Mouse (Mus musculus): ENCODE results near the gene Mei1. TPM values are rescaled to one million over a fixed set of nuclear protein-coding genes. Genes with fewer than 3 reads are reported as not detected.

Gene Mei1
- polyA plus RNA-seq, 1 experiment from 2014 or later = not detected

- no peaks in the 10 kb centered on the region for H3K27me3 ChIP-seq
- no peak overlapping the region for H3K27ac ChIP-seq (replicated peaks)
- peaks cover 27% of the 10 kb centered on the region for H3K36me3 ChIP-seq
- ATAC-seq (replicated peaks) = no peak
- H3K4me2 ChIP-seq (replicated peaks) = no peak overlapping the region
- no peak overlapping the region for H3K9ac ChIP-seq (replicated peaks)
- H3K4me1 ChIP-seq = peaks cover 28% of the 10 kb centered on the region
- H3K9me3 ChIP-seq = no peaks in the 10 kb centered on the region
- no peak overlapping the region for H3K4me3 ChIP-seq
- 71% methylated on average over 23 of the region's 23 CpGs for WGBS
Measured at GRCm38 (mm10) chr15:82167201-82168168, 97.7 kb downstream of the Mei1 start.

GRCm38 (mm10) chr15:82169671-82170070 lies 99.9 kb downstream of the Mei1 start:
- no peaks in the 10 kb centered on the region for H3K27me3 ChIP-seq
- WGBS = 87% methylated on average over 5 of the region's 5 CpGs
- no peak for ATAC-seq (replicated peaks)

GRCm38 (mm10) chr15:82170437-82171377 lies 100.9 kb downstream of the Mei1 start:
- no peak overlapping the region for H3K4me2 ChIP-seq (replicated peaks)
- no peak for ATAC-seq (replicated peaks)
- no peaks in the 10 kb centered on the region for H3K9me3 ChIP-seq
- H3K4me3 ChIP-seq = no peak overlapping the region
- H3K4me1 ChIP-seq = peaks cover 15% of the 10 kb centered on the region
- H3K9ac ChIP-seq (replicated peaks) = no peak overlapping the region
- peaks cover 56% of the 10 kb centered on the region for H3K36me3 ChIP-seq
- no peak overlapping the region for H3K27ac ChIP-seq (replicated peaks)
- 87% methylated on average over 36 of the region's 36 CpGs for WGBS
- no peaks in the 10 kb centered on the region for H3K27me3 ChIP-seq

More at GRCm38 (mm10) chr15:82169671-82170070, 99.9 kb downstream of the Mei1 start:
- peaks cover 19% of the 10 kb centered on the region for H3K4me1 ChIP-seq
- H3K9ac ChIP-seq (replicated peaks) = no peak overlapping the region
- no peak overlapping the region for H3K4me3 ChIP-seq
- no peak overlapping the region for H3K27ac ChIP-seq (replicated peaks)
- no peaks in the 10 kb centered on the region for H3K9me3 ChIP-seq
- H3K4me2 ChIP-seq (replicated peaks) = no peak overlapping the region
- H3K36me3 ChIP-seq = peaks cover 46% of the 10 kb centered on the region

GRCm38 (mm10) chr15:82172648-82173047 lies 102.9 kb downstream of the Mei1 start:
- no peaks in the 10 kb centered on the region for H3K27me3 ChIP-seq
- no peak overlapping the region for H3K4me2 ChIP-seq (replicated peaks)
- H3K9ac ChIP-seq (replicated peaks) = no peak overlapping the region
- H3K4me3 ChIP-seq = no peak overlapping the region
- H3K9me3 ChIP-seq = no peaks in the 10 kb centered on the region
- no peak overlapping the region for H3K27ac ChIP-seq (replicated peaks)
- H3K36me3 ChIP-seq = peaks cover 74% of the 10 kb centered on the region
- ATAC-seq (replicated peaks) = no peak
- H3K4me1 ChIP-seq = no peaks in the 10 kb centered on the region
- 72% methylated on average over 8 of the region's 8 CpGs for WGBS

GRCm38 (mm10) chr15:82175091-82175490 lies 105.3 kb downstream of the Mei1 start:
- H3K4me1 ChIP-seq = no peaks in the 10 kb centered on the region
- H3K27ac ChIP-seq (replicated peaks) = no peak overlapping the region
- H3K9me3 ChIP-seq = no peaks in the 10 kb centered on the region
- H3K36me3 ChIP-seq = peaks cover 94% of the 10 kb centered on the region
- H3K4me2 ChIP-seq (replicated peaks) = no peak overlapping the region
- no peak overlapping the region for H3K4me3 ChIP-seq
- H3K27me3 ChIP-seq = no peaks in the 10 kb centered on the region
- WGBS = 95% methylated on average over 9 of the region's 9 CpGs
- H3K9ac ChIP-seq (replicated peaks) = no peak overlapping the region
- no peak for ATAC-seq (replicated peaks)

Other genes with a start within 250 kb of the Mei1 start
- gene Tob2, start 211.2 kb upstream of the Mei1 start, polyA plus RNA-seq (2015; fragmentation: Nextera tagmentation; extraction: Ambion mirVana) = 20.2 and 21.1 TPM in 2 replicates
- 124 and 128 TPM in 2 replicates for gene Phf5a, start 198.1 kb upstream of the Mei1 start, polyA plus RNA-seq (2015; fragmentation: Nextera tagmentation; extraction: Ambion mirVana)
- 243 and 244 TPM in 2 replicates for gene Aco2, start 197.7 kb upstream of the Mei1 start, polyA plus RNA-seq (2015; fragmentation: Nextera tagmentation; extraction: Ambion mirVana)
- 89.8 and 91.2 TPM in 2 replicates for gene Polr3h, start 143.8 kb upstream of the Mei1 start, polyA plus RNA-seq (2015; fragmentation: Nextera tagmentation; extraction: Ambion mirVana)
- gene Csdc2, start 133.2 kb upstream of the Mei1 start, polyA plus RNA-seq (2015; fragmentation: Nextera tagmentation; extraction: Ambion mirVana) = 130 and 133 TPM in 2 replicates
- gene Pmm1, start 109.1 kb upstream of the Mei1 start, polyA plus RNA-seq (2015; fragmentation: Nextera tagmentation; extraction: Ambion mirVana) = 82.5 and 84.5 TPM in 2 replicates
- gene 1700029P11Rik, start 89.5 kb upstream of the Mei1 start, polyA plus RNA-seq (2015; fragmentation: Nextera tagmentation; extraction: Ambion mirVana) = not detected in 2 replicates
- 58.9 and 59.5 TPM in 2 replicates for gene Xrcc6, start 82.2 kb upstream of the Mei1 start, polyA plus RNA-seq (2015; fragmentation: Nextera tagmentation; extraction: Ambion mirVana)
- gene Desi1, start 36.1 kb upstream of the Mei1 start, polyA plus RNA-seq (2015; fragmentation: Nextera tagmentation; extraction: Ambion mirVana) = 42.3 and 44.7 TPM in 2 replicates
- 258 and 264 TPM in 2 replicates for gene Snu13, start 22.4 kb upstream of the Mei1 start, polyA plus RNA-seq (2015; fragmentation: Nextera tagmentation; extraction: Ambion mirVana)
- gene 4930407I10Rik, start 10.8 kb upstream of the Mei1 start, polyA plus RNA-seq (2015; fragmentation: Nextera tagmentation; extraction: Ambion mirVana) = not detected in 2 replicates
- gene Ccdc134, start 57.9 kb downstream of the Mei1 start, polyA plus RNA-seq (2015; fragmentation: Nextera tagmentation; extraction: Ambion mirVana) = 17.7 and 18.4 TPM in 2 replicates
- gene Srebf2, start 77.2 kb downstream of the Mei1 start, polyA plus RNA-seq (2015; fragmentation: Nextera tagmentation; extraction: Ambion mirVana) = 223 and 225 TPM in 2 replicates
- 0.27 and 0.69 TPM in 2 replicates for gene Shisa8, start 142.8 kb downstream of the Mei1 start, polyA plus RNA-seq (2015; fragmentation: Nextera tagmentation; extraction: Ambion mirVana)
- 0.11 and 0.37 TPM in 2 replicates for gene Tnfrsf13c, start 154.4 kb downstream of the Mei1 start, polyA plus RNA-seq (2015; fragmentation: Nextera tagmentation; extraction: Ambion mirVana)
- gene Cenpm, start 174.8 kb downstream of the Mei1 start, polyA plus RNA-seq (2015; fragmentation: Nextera tagmentation; extraction: Ambion mirVana) = 38.9 and 45.6 TPM in 2 replicates
- gene 1500009C09Rik, start 182.4 kb downstream of the Mei1 start, polyA plus RNA-seq (2015; fragmentation: Nextera tagmentation; extraction: Ambion mirVana) = 13.5 and 14.7 TPM in 2 replicates
- gene Sept3, start 204.9 kb downstream of the Mei1 start, polyA plus RNA-seq (2015; fragmentation: Nextera tagmentation; extraction: Ambion mirVana) = 450 and 460 TPM in 2 replicates
- 0.15 TPM in 1 of 2 replicates, not detected in the other for gene Wbp2nl, start 229.0 kb downstream of the Mei1 start, polyA plus RNA-seq (2015; fragmentation: Nextera tagmentation; extraction: Ambion mirVana)